Mouse (Mus musculus): ENCODE data around the gene Ankrd33b. TPM values are rescaled to one million over a fixed set of nuclear protein-coding genes. Genes with fewer than 3 reads are reported as not detected.

Ankrd33b gene
- polyA plus RNA-seq, 1 experiment = 33.9 TPM

GRCm38 (mm10) chr15:31345366-31345765 is 22.2 kb downstream of the Ankrd33b start:
- Histone ChIP-seq H3K4me1 (ENCODE audit: control insufficient read depth, insufficient read depth, low read length) (peaks cover 17% of the 10 kb centered on the region), H3K27ac (ENCODE audit: insufficient read depth, low read length) (peak overlapping the region; percentile 55; the same call in 1 of the 2 replicates), H3K4me3 (ENCODE audit: insufficient read depth, low read length) (no peak overlapping the region)
- TF ChIP-seq POLR2A (IDR thresholded peaks at IDR 0.05; ENCODE audit: extremely low read depth, insufficient read depth, low read length) (no peak), CTCF (IDR thresholded peaks at IDR 0.05; ENCODE audit: extremely low read depth, insufficient read depth, low read length) (no peak)

- Histone ChIP-seq H3K4me1 (ENCODE audit: control insufficient read depth, insufficient read depth, low read length) (peaks cover 14% of the 10 kb centered on the region), H3K27ac (ENCODE audit: insufficient read depth, low read length) (peak overlapping the region; percentile 93), H3K4me3 (ENCODE audit: insufficient read depth, low read length) (no peak overlapping the region)
- TF ChIP-seq POLR2A (IDR thresholded peaks at IDR 0.05; ENCODE audit: extremely low read depth, insufficient read depth, low read length) (peak; percentile 30; the same call in 1 of the 2 replicates), CTCF (IDR thresholded peaks at IDR 0.05; ENCODE audit: extremely low read depth, insufficient read depth, low read length) (no peak)
Observed at GRCm38 (mm10) chr15:31344811-31345211, 22.7 kb downstream of the Ankrd33b start.

GRCm38 (mm10) chr15:31343602-31344001 is 23.9 kb downstream of the Ankrd33b start:
- TF ChIP-seq CTCF (IDR thresholded peaks at IDR 0.05; ENCODE audit: extremely low read depth, insufficient read depth, low read length) (no peak), POLR2A (IDR thresholded peaks at IDR 0.05; ENCODE audit: extremely low read depth, insufficient read depth, low read length) (no peak)
- Histone ChIP-seq H3K4me3 (ENCODE audit: insufficient read depth, low read length) (no peak overlapping the region), H3K4me1 (ENCODE audit: control insufficient read depth, insufficient read depth, low read length) (peaks cover 16% of the 10 kb centered on the region), H3K27ac (ENCODE audit: insufficient read depth, low read length) (no peak overlapping the region)

- H3K4me3 ChIP-seq (ENCODE audit: insufficient read depth, low read length) = no peak overlapping the region
- H3K4me1 ChIP-seq (ENCODE audit: control insufficient read depth, insufficient read depth, low read length) = peaks cover 20% of the 10 kb centered on the region
- H3K27ac ChIP-seq (ENCODE audit: insufficient read depth, low read length) = peak overlapping the region; percentile 48; the same call in 1 of the 2 replicates
- TF ChIP-seq CTCF (IDR thresholded peaks at IDR 0.05; ENCODE audit: extremely low read depth, insufficient read depth, low read length) = no peak
Observed at GRCm38 (mm10) chr15:31342496-31342901, 25.0 kb downstream of the Ankrd33b start.

- H3K27ac ChIP-seq (ENCODE audit: insufficient read depth, low read length) = peak overlapping the region; percentile 43; the same call in 1 of the 2 replicates
- no peak overlapping the region for H3K4me3 ChIP-seq (ENCODE audit: insufficient read depth, low read length)
- TF ChIP-seq CTCF (IDR thresholded peaks at IDR 0.05; ENCODE audit: extremely low read depth, insufficient read depth, low read length) (no peak), POLR2A (IDR thresholded peaks at IDR 0.05; ENCODE audit: extremely low read depth, insufficient read depth, low read length) (no peak)
- H3K4me1 ChIP-seq (ENCODE audit: control insufficient read depth, insufficient read depth, low read length) = peaks cover 18% of the 10 kb centered on the region
Observed at GRCm38 (mm10) chr15:31342001-31342400, 25.5 kb downstream of the Ankrd33b start.

GRCm38 (mm10) chr15:31338656-31339291 is 28.8 kb downstream of the Ankrd33b start:
- Histone ChIP-seq H3K4me3 (ENCODE audit: insufficient read depth, low read length) (no peak overlapping the region), H3K4me1 (ENCODE audit: control insufficient read depth, insufficient read depth, low read length) (peaks cover 18% of the 10 kb centered on the region; the same call in 1 of the 2 replicates), H3K27ac (ENCODE audit: insufficient read depth, low read length) (0 out of 2 replicates have a peak overlapping the region, but pooled peaks have one; percentile 53)
- TF ChIP-seq POLR2A (IDR thresholded peaks at IDR 0.05; ENCODE audit: extremely low read depth, insufficient read depth, low read length) = no peak
- no peak for TF ChIP-seq CTCF (IDR thresholded peaks at IDR 0.05; ENCODE audit: extremely low read depth, insufficient read depth, low read length)

GRCm38 (mm10) chr15:31337983-31338382 is 29.5 kb downstream of the Ankrd33b start:
- Histone ChIP-seq H3K4me1 (ENCODE audit: control insufficient read depth, insufficient read depth, low read length) (peaks cover 18% of the 10 kb centered on the region; the same call in 1 of the 2 replicates), H3K27ac (ENCODE audit: insufficient read depth, low read length) (peak overlapping the region; percentile 53), H3K4me3 (ENCODE audit: insufficient read depth, low read length) (no peak overlapping the region)
- TF ChIP-seq CTCF (IDR thresholded peaks at IDR 0.05; ENCODE audit: extremely low read depth, insufficient read depth, low read length) (no peak), POLR2A (IDR thresholded peaks at IDR 0.05; ENCODE audit: extremely low read depth, insufficient read depth, low read length) (no peak)

- Histone ChIP-seq H3K27ac (ENCODE audit: insufficient read depth, low read length) (no peak overlapping the region), H3K4me3 (ENCODE audit: insufficient read depth, low read length) (no peak overlapping the region), H3K4me1 (ENCODE audit: control insufficient read depth, insufficient read depth, low read length) (peaks cover 15% of the 10 kb centered on the region; the same call in 1 of the 2 replicates)
- TF ChIP-seq CTCF (IDR thresholded peaks at IDR 0.05; ENCODE audit: extremely low read depth, insufficient read depth, low read length) (no peak), POLR2A (IDR thresholded peaks at IDR 0.05; ENCODE audit: extremely low read depth, insufficient read depth, low read length) (no peak)
Observed at GRCm38 (mm10) chr15:31337192-31337741, 30.3 kb downstream of the Ankrd33b start.

- TF ChIP-seq CTCF (IDR thresholded peaks at IDR 0.05; ENCODE audit: extremely low read depth, insufficient read depth, low read length) (no peak), POLR2A (IDR thresholded peaks at IDR 0.05; ENCODE audit: extremely low read depth, insufficient read depth, low read length) (no peak)
- peak overlapping the region; percentile 55 for H3K27ac ChIP-seq (ENCODE audit: insufficient read depth, low read length)
- H3K4me3 ChIP-seq (ENCODE audit: insufficient read depth, low read length) = no peak overlapping the region
- H3K4me1 ChIP-seq (ENCODE audit: control insufficient read depth, insufficient read depth, low read length) = peaks cover 12% of the 10 kb centered on the region
Observed at GRCm38 (mm10) chr15:31336685-31337084, 30.8 kb downstream of the Ankrd33b start.

DNA sequence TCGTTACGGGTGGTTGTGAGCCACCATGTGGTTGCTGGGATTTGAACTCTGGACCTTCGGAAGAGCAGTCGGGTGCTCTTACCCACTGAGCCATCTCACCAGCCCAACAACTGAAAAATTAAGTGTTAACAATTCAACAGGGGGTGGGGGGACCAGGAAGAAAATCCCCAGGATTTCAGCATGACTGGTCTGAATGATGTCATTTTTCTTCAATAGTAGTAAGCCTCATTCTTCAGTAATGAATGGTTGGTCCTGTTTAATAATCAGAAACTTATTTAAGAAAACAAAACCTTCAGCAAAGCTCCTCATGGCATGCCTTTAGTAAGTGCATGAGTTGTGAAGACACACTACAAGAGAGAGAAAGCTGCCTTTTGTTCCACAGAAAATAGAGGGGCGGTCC is 32.7 kb downstream of the Ankrd33b start:
- H3K27ac ChIP-seq (ENCODE audit: insufficient read depth, low read length) = no peak overlapping the region
- TF ChIP-seq CTCF (IDR thresholded peaks at IDR 0.05; ENCODE audit: extremely low read depth, insufficient read depth, low read length) = no peak
- peaks cover 12% of the 10 kb centered on the region for H3K4me1 ChIP-seq (ENCODE audit: control insufficient read depth, insufficient read depth, low read length)
- H3K4me3 ChIP-seq (ENCODE audit: insufficient read depth, low read length) = no peak overlapping the region
